Mouse (Mus musculus) C2C12 (cell line): Measurements from ENCODE around the gene Smtnl2. TPM values are rescaled to one million over a fixed set of nuclear protein-coding genes. Genes with fewer than 3 reads are reported as not detected.
"Not testable (repeated sequence)": the region's sequence is repeated elsewhere in the genome, so short reads cannot be mapped to it uniquely, and the experiment has no call there.

Experiments
- H3K27me3 ChIP-seq: one replicate; pipeline ENCODE4 v1.6.1; 2011; ENCODE audit not compliant: control insufficient read depth, insufficient read depth, insufficient read length
- H3K36me3 ChIP-seq: one replicate; pipeline ENCODE4 v1.6.1; 2011; ENCODE audit not compliant: control insufficient read depth, insufficient read depth
- H3K4me3 ChIP-seq: one replicate; pipeline ENCODE4 v1.5.1; 2011; ENCODE audit warnings: mild to moderate bottlenecking, control low read depth; ENCODE audit not compliant: poor library complexity, insufficient read depth, severe bottlenecking
- H3K79me2 ChIP-seq: one replicate; pipeline ENCODE4 v1.6.1; 2011; ENCODE audit not compliant: control insufficient read depth, insufficient read depth
- H3K79me3 ChIP-seq: one replicate; pipeline ENCODE4 v1.6.1; 2011; ENCODE audit warnings: low read depth, control low read depth
- H3ac ChIP-seq: one replicate; pipeline ENCODE3; 2011; ENCODE audit warnings: low read depth; ENCODE audit not compliant: control insufficient read depth, insufficient read length
- CEBPB ChIP-seq: IDR thresholded peaks from one replicate; pipeline ENCODE4 v1.6.1; 2011; ENCODE audit warnings: low read depth, mild to moderate bottlenecking, control low read depth, moderate library complexity
- CTCF ChIP-seq: IDR thresholded peaks from one replicate; pipeline ENCODE4 v1.5.1; 2011; ENCODE audit not compliant: control insufficient read depth, insufficient read depth, insufficient read length
- FOSL1 ChIP-seq: IDR thresholded peaks from one replicate; pipeline ENCODE4 v1.8.0; 2011; ENCODE audit warnings: mild to moderate bottlenecking, low read length; ENCODE audit not compliant: poor library complexity, insufficient read depth, severe bottlenecking
- MAX ChIP-seq: IDR thresholded peaks from one replicate; pipeline ENCODE4 v1.6.1; 2011; ENCODE audit warnings: mild to moderate bottlenecking, control low read depth
- MYOD1 ChIP-seq: IDR thresholded peaks from one replicate; pipeline ENCODE4 v1.6.1; 2011; ENCODE audit warnings: low read depth; ENCODE audit not compliant: control insufficient read depth, insufficient read length
- MYOG ChIP-seq: IDR thresholded peaks from one replicate; pipeline ENCODE4 v1.6.1; 2011; ENCODE audit not compliant: control insufficient read depth, insufficient read length; ENCODE audit errors: extremely low read depth
- USF1 ChIP-seq: IDR thresholded peaks from one replicate; pipeline ENCODE4 v1.6.1; 2011; ENCODE audit warnings: low read depth, mild to moderate bottlenecking, control low read depth, moderate library complexity
- polyA plus RNA-seq: library from polyadenylated mRNA; unstranded; fragments of >200 nt; fragmentation: generic; extraction: Trizol; gene quantifications from one replicate; pipeline ENCODE4 v1.2.1, GENCODE M21; 2012; ENCODE audit warnings: missing spikeins

The Smtnl2 gene
- polyA plus RNA-seq, 1 experiment, result 0.04 TPM

DNA sequence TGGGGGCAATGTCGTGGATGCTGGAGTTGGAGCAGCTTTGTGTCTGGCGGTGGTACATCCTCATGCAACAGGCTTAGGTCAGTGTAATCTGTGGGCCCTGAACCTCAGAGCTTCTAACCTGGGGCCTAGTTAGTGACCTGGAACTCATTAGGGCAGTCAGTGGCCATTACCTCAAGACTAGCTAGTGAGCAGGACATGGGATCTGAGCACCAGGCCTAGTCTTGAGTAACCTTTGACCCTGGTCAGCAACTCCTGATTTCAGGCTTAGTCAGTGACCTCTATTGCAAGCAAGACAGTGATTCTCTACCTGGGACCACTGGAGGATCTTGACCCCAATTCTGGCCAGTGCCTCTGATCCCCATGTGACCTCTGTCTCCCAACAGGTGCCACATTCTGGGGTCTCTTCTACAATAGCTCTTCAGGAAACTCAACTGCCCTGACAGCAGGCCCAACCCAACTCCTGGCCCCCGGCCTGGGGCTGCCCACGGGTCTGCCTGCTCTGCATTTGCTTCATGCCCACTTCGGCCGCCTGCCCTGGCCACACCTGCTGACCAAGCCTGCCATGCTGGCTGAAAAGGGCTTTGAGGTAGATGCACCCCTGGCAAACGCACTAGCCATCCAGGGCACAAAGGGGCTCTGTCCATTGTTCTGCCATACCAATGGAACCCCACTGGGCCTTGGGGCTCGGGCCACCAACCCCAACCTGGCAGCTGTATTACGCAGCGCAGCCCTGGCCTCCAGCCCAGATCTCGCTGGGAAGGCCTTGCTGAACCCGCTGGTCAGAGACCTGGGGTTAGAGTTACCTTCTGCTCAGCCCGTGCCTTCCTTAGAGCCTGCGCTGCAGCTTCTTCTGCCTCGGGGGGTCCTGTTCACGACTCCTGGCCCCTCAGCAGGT is 25.5 kb upstream of the Smtnl2 start:
- no peak overlapping the region for H3K4me3 ChIP-seq
- peaks cover under 1% of the 10 kb centered on the region for H3K36me3 ChIP-seq
- H3K27me3 ChIP-seq, result peaks cover 11% of the 10 kb centered on the region
- H3K79me3 ChIP-seq, result peaks cover 7% of the 10 kb centered on the region
- H3K79me2 ChIP-seq, result peaks cover 10% of the 10 kb centered on the region
- no peak overlapping the region for H3ac ChIP-seq
- no peak for TF ChIP-seq MYOD1
- no peak for TF ChIP-seq FOSL1
- no peak for TF ChIP-seq MYOG
- no peak for TF ChIP-seq MAX
- TF ChIP-seq CEBPB, result no peak
- no peak for TF ChIP-seq CTCF
- no peak for TF ChIP-seq USF1

- Histone ChIP-seq H3K36me3 (no peaks in the 10 kb centered on the region), H3K4me3 (no peak overlapping the region), H3K27me3 (peaks cover 15% of the 10 kb centered on the region), H3ac (no peak overlapping the region), H3K79me3 (peaks cover under 1% of the 10 kb centered on the region), H3K79me2 (peaks cover 2% of the 10 kb centered on the region)
- TF ChIP-seq MAX, result no peak
- TF ChIP-seq CTCF, result no peak
- no peak for TF ChIP-seq USF1
- no peak for TF ChIP-seq MYOG
- no peak for TF ChIP-seq FOSL1
- no peak for TF ChIP-seq CEBPB
- TF ChIP-seq MYOD1, result no peak
These were observed 24.8 kb upstream of the Smtnl2 start for GRCm38 (mm10) chr11:72436271-72436670.

DNA sequence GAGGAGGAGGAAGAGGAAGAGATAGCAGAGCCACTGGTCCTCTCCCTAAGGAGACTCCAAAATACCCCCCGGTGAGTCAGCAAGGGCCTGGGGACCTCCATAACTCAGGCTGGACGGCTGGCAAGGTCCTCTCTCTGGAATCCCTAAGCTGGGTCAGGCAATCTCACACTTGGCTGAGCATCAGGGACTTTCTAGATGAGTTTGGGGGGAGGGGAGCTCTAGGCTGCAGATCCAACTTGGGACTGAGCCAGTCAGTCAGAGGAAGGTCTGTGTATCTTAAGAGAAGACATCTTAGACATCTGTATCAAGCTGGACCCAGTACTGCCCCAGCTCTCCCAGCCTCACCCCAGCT is 24.2 kb upstream of the Smtnl2 start:
- H3K36me3 ChIP-seq, result no peaks in the 10 kb centered on the region
- no peak overlapping the region for H3K4me3 ChIP-seq
- peaks cover 15% of the 10 kb centered on the region for H3K27me3 ChIP-seq
- no peaks in the 10 kb centered on the region for H3K79me2 ChIP-seq
- no peaks in the 10 kb centered on the region for H3K79me3 ChIP-seq
- no peak overlapping the region for H3ac ChIP-seq
- no peak for TF ChIP-seq USF1
- TF ChIP-seq CEBPB, result no peak
- no peak for TF ChIP-seq MYOD1
- no peak for TF ChIP-seq FOSL1
- TF ChIP-seq MYOG, result no peak
- no peak for TF ChIP-seq MAX
- no peak for TF ChIP-seq CTCF

GRCm38 (mm10) chr11:72434963-72435693 is 23.6 kb upstream of the Smtnl2 start, which contains the start of gene Ggt6:
Gene Ggt6, plus strand, starts transcription at chr11:72435526.
- TF ChIP-seq USF1 (no peak), MYOD1 (no peak), CEBPB (no peak), MAX (no peak), FOSL1 (no peak), CTCF (no peak), MYOG (no peak)
- Histone ChIP-seq H3K79me3 (no peaks in the 10 kb centered on the region), H3K4me3 (no peak within 1 kb of the TSS), H3K27me3 (peaks cover 15% of the 10 kb centered on the region), H3K79me2 (no peaks in the 10 kb centered on the region), H3ac (no peak within 1 kb of the TSS), H3K36me3 (no peaks in the 10 kb centered on the region)

DNA sequence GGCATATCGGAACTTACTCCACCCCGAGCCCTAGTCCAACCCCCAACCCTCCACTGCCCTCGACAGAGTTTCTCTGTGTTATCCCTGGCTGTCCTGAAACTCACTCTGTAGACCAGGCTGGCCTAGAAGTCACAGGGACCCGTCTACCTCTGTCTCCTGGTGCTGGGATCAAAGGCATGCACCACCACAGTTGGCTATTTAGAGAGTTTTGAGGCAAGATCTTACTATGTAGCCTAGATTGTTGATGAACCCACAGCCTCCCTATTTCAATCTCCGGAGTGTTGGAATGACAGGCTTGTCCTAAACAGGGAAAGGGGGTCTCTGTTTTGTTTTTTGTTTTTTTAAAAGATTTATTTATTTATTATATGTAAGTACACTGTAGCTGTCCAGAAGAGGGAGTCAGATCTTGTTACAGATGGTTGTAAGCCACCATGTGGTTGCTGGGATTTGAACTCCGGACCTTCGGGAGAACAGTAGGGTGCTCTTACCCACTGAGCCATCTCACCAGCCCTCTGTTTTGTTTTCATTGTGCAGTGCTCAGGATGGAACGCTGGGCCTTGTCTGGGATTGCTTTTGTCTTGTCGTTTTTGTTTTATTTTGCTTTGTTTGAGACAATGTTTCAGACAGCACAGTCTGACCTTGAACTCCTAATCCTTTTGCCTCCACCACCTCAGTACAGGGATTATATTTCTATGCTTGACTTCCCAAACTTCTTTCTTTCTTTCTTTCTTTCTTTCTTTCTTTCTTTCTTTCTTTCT is 19.0 kb upstream of the Smtnl2 start:
- H3ac ChIP-seq, H3K79me3 ChIP-seq, H3K4me3 ChIP-seq, H3K36me3 ChIP-seq, H3K79me2 ChIP-seq: not testable (repeated sequence)
- H3K27me3 ChIP-seq, result peaks cover 10% of the 10 kb centered on the region
